Mouse (Mus musculus) stomach, postnatal 0 days (tissue): ENCODE data around the gene Efhc2. TPM values are rescaled to one million over a fixed set of nuclear protein-coding genes. Genes with fewer than 3 reads are reported as not detected.
A peak's percentile ranks its signal among the peaks of the same experiment; 100 is the strongest.

Experiments used
- ATAC-seq: fragments of 200-750 bp; cut with Nextera tagmentation; 2 replicates; pipeline ENCODE4 v1.8.0; 2017; ENCODE audit not compliant: low FRiP score, low TSS enrichment
- DNase-seq: peaks from one replicate; pipeline ENCODE4 v3.0.0-alpha.2; 2016; ENCODE audit warnings: low spot score
- H3K27ac ChIP-seq: fragments of 300-500 bp; sonication (generic); replicated peaks from 2 replicates; pipeline ENCODE4 v1.5.1; 2014; ENCODE audit warnings: mild to moderate bottlenecking, control low read depth
- H3K27me3 ChIP-seq: fragments of 300-500 bp; sonication (generic); 2 replicates; pipeline ENCODE4 v1.6.1; 2014; ENCODE audit warnings: low read length; ENCODE audit not compliant: control insufficient read depth, insufficient read depth
- H3K36me3 ChIP-seq: fragments of 300-500 bp; sonication (generic); 2 replicates; pipeline ENCODE4 v1.6.1; 2014; ENCODE audit warnings: low read length, mixed read lengths; ENCODE audit not compliant: control insufficient read depth, insufficient read depth
- H3K4me1 ChIP-seq: fragments of 300-500 bp; sonication (generic); replicated peaks from 2 replicates; pipeline ENCODE4 v1.6.1; 2014; ENCODE audit warnings: antibody characterized with exemption; ENCODE audit not compliant: control insufficient read depth, insufficient read depth
- H3K4me2 ChIP-seq: fragments of 300-500 bp; sonication (generic); replicated peaks from 2 replicates; pipeline ENCODE4 v1.6.1; 2014; ENCODE audit warnings: low read depth, mild to moderate bottlenecking, control low read depth, moderate library complexity
- H3K4me3 ChIP-seq: fragments of 300-500 bp; sonication (generic); 2 replicates; pipeline ENCODE4 v1.5.1; 2014; ENCODE audit warnings: low read depth, low read length, control low read depth
- H3K9ac ChIP-seq: fragments of 300-500 bp; sonication (generic); 2 replicates; pipeline ENCODE4 v1.6.1; 2014; ENCODE audit warnings: mild to moderate bottlenecking, low read length, control low read depth, mixed read lengths
- H3K9me3 ChIP-seq: fragments of 300-500 bp; sonication (generic); 2 replicates; pipeline ENCODE4 v1.6.1; 2016; ENCODE audit warnings: low read length; ENCODE audit not compliant: control insufficient read depth
- CTCF ChIP-seq: IDR thresholded peaks from 2 replicates; pipeline ENCODE4 v1.5.1; 2016; ENCODE audit warnings: antibody characterized with exemption, low read depth, mild to moderate bottlenecking, moderate library complexity
- EP300 ChIP-seq: optimal IDR thresholded peaks from 2 replicates; pipeline ENCODE3; 2016; ENCODE audit warnings: antibody characterized with exemption
- WGBS: fragments of 180-500 bp; shearing (Covaris S2); extraction: QIAGEN DNeasy Blood & Tissue Kit; methylation state at CpG from one replicate; pipeline ENCODE4 v1.1.7; 2014; 5-methylcytosine and 5-hydroxymethylcytosine counted together
- polyA plus RNA-seq: library from polyadenylated mRNA; unstranded; fragments of >200 nt; fragmentation: Nextera tagmentation; extraction: Ambion mirVana; gene quantifications from 2 replicates; pipeline ENCODE4 v1.2.1, GENCODE M21; 2015

Gene Efhc2
- polyA plus RNA-seq, 1 experiment from 2014 or later: 0.29 TPM

- Histone ChIP-seq H3K4me3 (no peak overlapping the region), H3K4me1 (no peaks in the 10 kb centered on the region), H3K27ac (no peak overlapping the region), H3K4me2 (no peak overlapping the region), H3K9me3 (no peaks in the 10 kb centered on the region), H3K9ac (no peak overlapping the region), H3K27me3 (no peaks in the 10 kb centered on the region), H3K36me3 (no peaks in the 10 kb centered on the region)
- ATAC-seq (no peak), DNase-seq (no peak)
- TF ChIP-seq EP300 (no peak), CTCF (no peak)
- 82% methylated on average over 2 of the region's 2 CpGs for WGBS
Observed at GRCm38 (mm10) chrX:17213515-17213914, 105.7 kb downstream of the Efhc2 start.

- TF ChIP-seq EP300: no peak
- DNase-seq (no peak), ATAC-seq (no peak)
- no peak overlapping the region for H3K4me3 ChIP-seq
- no peaks in the 10 kb centered on the region for H3K9me3 ChIP-seq
- H3K36me3 ChIP-seq: no peaks in the 10 kb centered on the region
- H3K27ac ChIP-seq: no peak overlapping the region
- H3K27me3 ChIP-seq: no peaks in the 10 kb centered on the region
- 59% methylated on average over 3 of the region's 3 CpGs for WGBS
- no peaks in the 10 kb centered on the region for H3K4me1 ChIP-seq
- no peak overlapping the region for H3K4me2 ChIP-seq
- H3K9ac ChIP-seq: no peak overlapping the region
Observed at GRCm38 (mm10) chrX:17175748-17176147, 143.4 kb downstream of the Efhc2 start.

- TF ChIP-seq EP300: no peak
- peak; percentile 24 for TF ChIP-seq CTCF
- H3K4me2 ChIP-seq: no peak overlapping the region
- no peaks in the 10 kb centered on the region for H3K36me3 ChIP-seq
- no peaks in the 10 kb centered on the region for H3K4me1 ChIP-seq
- DNase-seq (no peak), ATAC-seq (no peak)
- no peak overlapping the region for H3K9ac ChIP-seq
- WGBS: 52% methylated on average over 1 of the region's 1 CpGs
- no peaks in the 10 kb centered on the region for H3K27me3 ChIP-seq
- H3K9me3 ChIP-seq: no peaks in the 10 kb centered on the region
- H3K4me3 ChIP-seq: no peak overlapping the region
- H3K27ac ChIP-seq: no peak overlapping the region
Observed at GRCm38 (mm10) chrX:17165638-17166037, 153.5 kb downstream of the Efhc2 start.
